Mouse (Mus musculus) T-helper 1 cell (primary cell): ENCODE measurements around the gene Pakap.

ENCODE experiments used
- in situ Hi-C: fragments of 300-600 bp; cut with MboI, MseI; formaldehyde crosslinking; loops from one replicate; pipeline ENCODE4 v1.15.1; 2025; ENCODE audit warnings: high pct_unique_total_duplicates

The Pakap gene

GRCm38 (mm10) chr4:57567666-57568206, at the start of gene Pakap:
TSS of gene Pakap (plus strand) at chr4:57568179.
- in situ Hi-C loops = no loop called here

- in situ Hi-C loops = no loop called here
Observed at GRCm38 (mm10) chr4:57523456-57523855, 44.5 kb upstream of the Pakap start.

GRCm38 (mm10) chr4:57524461-57524860, 43.5 kb upstream of the Pakap start:
- in situ Hi-C loops = no loop called here

- in situ Hi-C loops = no loop called here
Observed at GRCm38 (mm10) chr4:57525221-57526011, 42.6 kb upstream of the Pakap start.

- in situ Hi-C loops = no loop called here
Observed at GRCm38 (mm10) chr4:57528296-57528695, 39.7 kb upstream of the Pakap start.

GRCm38 (mm10) chr4:57533686-57534085, 34.3 kb upstream of the Pakap start:
- in situ Hi-C loops = no loop called here

GRCm38 (mm10) chr4:57534232-57534631, 33.7 kb upstream of the Pakap start:
- in situ Hi-C loops = no loop called here

GRCm38 (mm10) chr4:57535087-57535486, 32.9 kb upstream of the Pakap start:
- in situ Hi-C loops = no loop called here

GRCm38 (mm10) chr4:57538029-57538688, 29.8 kb upstream of the Pakap start:
- in situ Hi-C loops = no loop called here

- in situ Hi-C loops = no loop called here
Observed at GRCm38 (mm10) chr4:57543692-57544256, 24.2 kb upstream of the Pakap start.

GRCm38 (mm10) chr4:57547785-57548184, 20.2 kb upstream of the Pakap start:
- in situ Hi-C loops = no loop called here

- in situ Hi-C loops = no loop called here
Observed at GRCm38 (mm10) chr4:57550216-57550615, 17.8 kb upstream of the Pakap start.

GRCm38 (mm10) chr4:57557102-57557501, 10.9 kb upstream of the Pakap start:
- in situ Hi-C loops = no loop called here

GRCm38 (mm10) chr4:57559438-57559837, 8.5 kb upstream of the Pakap start:
- in situ Hi-C loops = no loop called here

- in situ Hi-C loops = no loop called here
Observed at GRCm38 (mm10) chr4:57560010-57560409, 8.0 kb upstream of the Pakap start.

- in situ Hi-C loops = no loop called here
Observed at GRCm38 (mm10) chr4:57561055-57561454, 6.9 kb upstream of the Pakap start.

- in situ Hi-C loops = no loop called here
Observed at GRCm38 (mm10) chr4:57565283-57565682, 2.7 kb upstream of the Pakap start.

GRCm38 (mm10) chr4:57565811-57566210, 2.2 kb upstream of the Pakap start:
- in situ Hi-C loops = no loop called here

GRCm38 (mm10) chr4:57568268-57569068, 489 bp downstream of the Pakap start:
- in situ Hi-C loops = no loop called here

GRCm38 (mm10) chr4:57569069-57569355, 1.0 kb downstream of the Pakap start:
- in situ Hi-C loops = no loop called here

- in situ Hi-C loops = no loop called here
Observed at GRCm38 (mm10) chr4:57569711-57570110, 1.7 kb downstream of the Pakap start.

GRCm38 (mm10) chr4:57570229-57570628, 2.2 kb downstream of the Pakap start:
- in situ Hi-C loops = no loop called here
